Mouse (Mus musculus) myocyte (in vitro differentiated cells): ENCODE measurements at regions not wholly inside any gene's neighbourhood (a gene's known extent, or its start where the extent isn't known, plus 50 kb on each side); places are given as distances from the start of the nearest gene placed in this dataset.

Experiments used
- H3K27me3 ChIP-seq: one replicate; pipeline ENCODE4 v1.6.1; 2011; ENCODE audit not compliant: control insufficient read depth, insufficient read depth, insufficient read length
- H3K36me3 ChIP-seq: one replicate; pipeline ENCODE4 v1.6.1; 2011; ENCODE audit not compliant: control insufficient read depth, insufficient read depth
- H3K4me2 ChIP-seq: one replicate; pipeline ENCODE4 v1.6.1; 2011; ENCODE audit warnings: low read depth, control low read depth
- H3K4me3 ChIP-seq: one replicate; pipeline ENCODE4 v1.5.1; 2011; ENCODE audit warnings: mild to moderate bottlenecking, control low read depth, moderate library complexity
- H3K79me2 ChIP-seq: one replicate; pipeline ENCODE4 v1.6.1; 2011; ENCODE audit not compliant: control insufficient read depth, insufficient read depth
- H3ac ChIP-seq: one replicate; pipeline ENCODE4 v1.6.1; 2011; ENCODE audit not compliant: control insufficient read depth, insufficient read length
- CEBPB ChIP-seq: IDR thresholded peaks from 2 replicates; pipeline ENCODE4 v1.6.1; 2011; ENCODE audit warnings: mild to moderate bottlenecking, moderate library complexity; ENCODE audit not compliant: poor library complexity, insufficient read depth, severe bottlenecking
- MAX ChIP-seq: IDR thresholded peaks from one replicate; pipeline ENCODE4 v1.6.1; 2011; ENCODE audit warnings: low read depth, mild to moderate bottlenecking, control low read depth
- MYOD1 ChIP-seq, 3 experiments: IDR thresholded peaks; one replicate each; pipeline ENCODE4 v1.6.1; 2011; ENCODE audit warnings: control low read depth in 2 of 3, low read depth in 2 of 3, mild to moderate bottlenecking in 2 of 3, moderate library complexity in 1 of 3; ENCODE audit not compliant: insufficient read length in 2 of 3, control insufficient read depth in 1 of 3
- MYOG ChIP-seq, 3 experiments: IDR thresholded peaks; one replicate each; pipeline ENCODE4 v1.6.1; 2011; ENCODE audit warnings: control low read depth in 2 of 3, low read depth in 2 of 3, mild to moderate bottlenecking in 2 of 3; ENCODE audit not compliant: insufficient read length in 2 of 3, control insufficient read depth in 1 of 3, insufficient read depth in 1 of 3
- POLR2A ChIP-seq: IDR thresholded peaks from one replicate; pipeline ENCODE4 v1.6.1; 2011; ENCODE audit warnings: low read depth, mild to moderate bottlenecking, control low read depth, moderate library complexity; ENCODE audit not compliant: insufficient read length
- POLR2AphosphoS2 ChIP-seq: IDR thresholded peaks from one replicate; pipeline ENCODE4 v1.6.1; 2011; ENCODE audit warnings: low read depth, control low read depth; ENCODE audit not compliant: insufficient read length
- REST ChIP-seq: IDR thresholded peaks from one replicate; pipeline ENCODE4 v1.6.1; 2011; ENCODE audit warnings: mild to moderate bottlenecking, control low read depth, moderate library complexity; ENCODE audit not compliant: insufficient read depth, insufficient read length
- SRF ChIP-seq: IDR thresholded peaks from one replicate; pipeline ENCODE4 v1.6.1; 2011; ENCODE audit warnings: low read depth; ENCODE audit not compliant: control insufficient read depth, insufficient read length
- TCF12 ChIP-seq: IDR thresholded peaks from one replicate; pipeline ENCODE4 v1.6.1; 2011; ENCODE audit warnings: mild to moderate bottlenecking, control low read depth; ENCODE audit not compliant: poor library complexity, insufficient read depth, severe bottlenecking
- TCF3 ChIP-seq: IDR thresholded peaks from one replicate; pipeline ENCODE4 v1.6.1; 2011; ENCODE audit warnings: low read depth, control low read depth; ENCODE audit not compliant: insufficient read length
- USF1 ChIP-seq: IDR thresholded peaks from one replicate; pipeline ENCODE4 v1.6.1; 2011; ENCODE audit warnings: low read depth, mild to moderate bottlenecking, control low read depth, moderate library complexity

GRCm38 (mm10) chr12:86825584-86826419 is 58.8 kb downstream of the Irf2bpl start:
- TF ChIP-seq POLR2AphosphoS2 (peak; percentile 58), REST (no peak), MYOG (IDR thresholded peaks at IDR 0.05; ENCODE audit: control insufficient read depth in 1 of 3, insufficient read depth in 1 of 3, insufficient read length in 2 of 3, low read depth in 2 of 3) (peak in 1 of 3 experiments; percentile 15), USF1 (peak; percentile 47)
- Histone ChIP-seq H3K4me2 (peak overlapping the region; percentile 82), H3K4me3 (no peak overlapping the region), H3K27me3 (no peaks in the 10 kb centered on the region), H3K79me2 (peaks cover 4% of the 10 kb centered on the region), H3K36me3 (no peaks in the 10 kb centered on the region), H3ac (no peak overlapping the region)

DNA sequence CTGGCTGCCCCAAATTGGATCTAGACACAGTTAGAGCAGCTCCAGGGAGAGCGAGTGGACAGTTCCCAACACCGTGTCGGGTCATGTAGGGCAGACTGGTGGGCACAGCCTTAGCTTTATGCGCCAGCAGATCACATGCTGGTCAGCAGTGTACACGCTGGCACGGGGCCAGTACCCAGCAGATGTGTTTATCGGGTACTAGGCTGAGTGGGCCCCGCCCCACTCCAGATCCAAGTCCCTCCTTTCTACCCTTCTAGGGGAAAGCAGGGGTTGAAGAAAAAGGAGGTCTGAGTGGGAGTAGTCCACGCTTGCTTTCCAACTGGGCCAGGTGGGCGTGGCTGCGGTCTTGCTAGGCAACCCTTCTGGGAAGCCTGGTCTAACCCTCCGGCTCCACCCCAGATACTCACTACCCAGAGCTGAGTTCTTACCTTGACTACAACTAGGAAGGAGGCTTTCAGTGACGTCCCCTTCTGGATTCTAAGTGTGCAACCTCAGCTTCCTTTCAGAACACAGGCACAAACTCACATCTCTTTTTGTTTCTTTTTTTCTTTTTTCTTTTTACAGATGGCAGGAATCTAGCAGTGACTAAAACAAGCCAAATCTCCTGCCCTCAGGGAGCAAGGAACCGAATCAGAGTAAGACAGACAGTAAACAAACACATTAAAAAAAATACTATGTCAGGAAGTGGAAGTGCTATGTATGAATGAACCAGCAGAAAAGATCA is 59.6 kb downstream of the Irf2bpl start:
- peak overlapping the region; percentile 27 for H3K4me3 ChIP-seq

DNA sequence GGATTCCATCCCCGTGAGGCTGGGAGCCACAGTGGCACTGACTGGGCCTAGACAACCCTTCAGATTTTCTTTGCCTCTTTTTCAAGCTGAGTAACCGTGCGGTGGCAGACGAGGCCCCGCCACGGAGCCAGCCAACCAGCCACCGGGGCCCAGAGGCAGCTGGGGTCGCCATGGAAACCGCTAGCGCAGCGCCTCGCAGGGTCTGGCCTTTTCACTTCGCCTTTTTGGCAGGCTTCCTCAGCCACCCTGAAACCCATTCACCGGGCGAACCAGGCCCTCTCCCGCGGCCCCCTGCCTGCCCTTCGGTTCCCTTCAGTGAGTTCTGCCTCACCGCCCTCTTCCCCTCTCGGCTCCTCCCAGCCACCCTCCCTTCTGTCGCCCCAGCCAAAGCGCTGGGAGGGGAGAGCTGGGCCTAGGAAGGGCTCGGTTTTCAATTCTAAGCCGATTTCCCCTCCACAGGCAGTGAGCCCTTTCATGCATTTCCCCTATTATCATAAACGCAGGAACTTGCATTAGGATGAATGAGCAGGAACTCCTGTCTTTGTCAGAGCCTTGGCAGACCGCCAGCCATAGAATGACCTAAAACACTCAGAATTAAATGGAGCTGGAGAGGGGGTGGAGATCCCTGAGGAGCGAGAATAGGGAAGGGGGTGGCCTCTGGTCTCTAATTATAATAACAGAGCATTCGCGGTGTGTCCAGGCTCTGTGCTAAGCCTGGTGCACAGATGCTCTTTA is 60.6 kb downstream of the Irf2bpl start:
- Histone ChIP-seq H3ac (peak overlapping the region; percentile 4), H3K36me3 (no peaks in the 10 kb centered on the region), H3K4me3 (peak overlapping the region; percentile 27), H3K79me2 (peaks cover 4% of the 10 kb centered on the region), H3K4me2 (peak overlapping the region; percentile 82), H3K27me3 (no peaks in the 10 kb centered on the region)
- TF ChIP-seq USF1: no peak
- peak; percentile 82 for TF ChIP-seq POLR2AphosphoS2
- TF ChIP-seq MYOG (IDR thresholded peaks at IDR 0.05; ENCODE audit: control insufficient read depth in 1 of 3, insufficient read depth in 1 of 3, insufficient read length in 2 of 3, low read depth in 2 of 3): peak in 1 of 3 experiments; percentile 14
- no peak for TF ChIP-seq CEBPB
- no peak for TF ChIP-seq SRF
- TF ChIP-seq POLR2A: peak; percentile 55

More for the DNA sequence above, 59.6 kb downstream of the Irf2bpl start:
- TF ChIP-seq POLR2A (peak; percentile 84), CEBPB (no peak), TCF3 (peak; percentile 3), SRF (peak; percentile 78), USF1 (peak; percentile 75), POLR2AphosphoS2 (peak; percentile 82), REST (peak; percentile 65), TCF12 (no peak), MAX (no peak), MYOG (IDR thresholded peaks at IDR 0.05; ENCODE audit: control insufficient read depth in 1 of 3, insufficient read depth in 1 of 3, insufficient read length in 2 of 3, low read depth in 2 of 3) (peak in 2 of 3 experiments; percentile 19 to 65), MYOD1 (IDR thresholded peaks at IDR 0.05; ENCODE audit: control insufficient read depth in 1 of 3, insufficient read length in 2 of 3, low read depth in 2 of 3) (peak in 1 of 3 experiments; percentile 60)
- H3ac ChIP-seq: peak overlapping the region; percentile 4
- H3K79me2 ChIP-seq: peaks cover 4% of the 10 kb centered on the region
- H3K36me3 ChIP-seq: no peaks in the 10 kb centered on the region
- H3K4me2 ChIP-seq: peak overlapping the region; percentile 82
- H3K27me3 ChIP-seq: no peaks in the 10 kb centered on the region

- Histone ChIP-seq H3K79me2 (peaks cover 4% of the 10 kb centered on the region), H3K4me2 (peak overlapping the region; percentile 82), H3K4me3 (peak overlapping the region; percentile 27), H3K36me3 (no peaks in the 10 kb centered on the region), H3ac (peak overlapping the region; percentile 4), H3K27me3 (no peaks in the 10 kb centered on the region)
- TF ChIP-seq USF1 (no peak), SRF (no peak), POLR2AphosphoS2 (no peak), POLR2A (no peak)
Measured at GRCm38 (mm10) chr12:86823488-86823854, 61.1 kb downstream of the Irf2bpl start.

GRCm38 (mm10) chr12:86821183-86821582 is 63.4 kb downstream of the Irf2bpl start:
- Histone ChIP-seq H3K36me3 (no peaks in the 10 kb centered on the region), H3K79me2 (peaks cover 4% of the 10 kb centered on the region), H3K4me2 (no peak overlapping the region), H3K4me3 (no peak overlapping the region), H3ac (no peak overlapping the region), H3K27me3 (no peaks in the 10 kb centered on the region)
- TF ChIP-seq REST: no peak
